Mouse (Mus musculus): ENCODE measurements around the gene Rere.

GRCm38 (mm10) chr4:150403941-150404340 is 122.5 kb downstream of the Rere start:
- TF ChIP-seq EP300 (optimal IDR thresholded peaks at IDR 0.05) (no peak), CTCF (IDR thresholded peaks at IDR 0.05; ENCODE audit: low read depth) (no peak)
